Mouse (Mus musculus) MEL (cell line): Measurements from ENCODE around the gene Jak3.

Source experiments
- CHD2 ChIP-seq: IDR thresholded peaks from 2 replicates; pipeline ENCODE4 v1.6.1; 2011; ENCODE audit warnings: low read length, improper control_type of control experiment
- CTCF ChIP-seq, 3 experiments: IDR thresholded peaks in 2 of 3; conservative IDR thresholded peaks in 1 of 3; 2 replicates each; pipeline ENCODE4 v1.5.1; 2011 to 2012; ENCODE audit warnings: low read length in 3 of 3, low read depth in 2 of 3, mild to moderate bottlenecking in 2 of 3, improper control_type of control experiment in 1 of 3, inconsistent platforms in 1 of 3, mixed read lengths in 1 of 3, moderate library complexity in 1 of 3; ENCODE audit not compliant: control insufficient read depth in 1 of 3, insufficient read depth in 1 of 3, poor library complexity in 1 of 3, severe bottlenecking in 1 of 3
- E2F4 ChIP-seq: IDR thresholded peaks from 2 replicates; pipeline ENCODE4 v1.6.1; 2011; ENCODE audit warnings: low read depth, low read length, improper control_type of control experiment, borderline replicate concordance
- EP300 ChIP-seq, 2 experiments: IDR thresholded peaks; 2 replicates each; pipeline ENCODE4 v1.6.1; 2011; ENCODE audit warnings: improper control_type of control experiment in 2 of 2, low read length in 2 of 2, low read depth in 1 of 2, mild to moderate bottlenecking in 1 of 2
- MAX ChIP-seq: IDR thresholded peaks from 2 replicates; pipeline ENCODE4 v1.6.1; 2011; ENCODE audit warnings: low read length, improper control_type of control experiment
- MXI1 ChIP-seq: IDR thresholded peaks from 2 replicates; pipeline ENCODE4 v1.6.1; 2011; ENCODE audit warnings: mild to moderate bottlenecking, low read depth, low read length, improper control_type of control experiment
- MYB ChIP-seq: IDR thresholded peaks from 2 replicates; pipeline ENCODE4 v1.6.1; 2011; ENCODE audit warnings: mild to moderate bottlenecking, low read depth, low read length, improper control_type of control experiment
- NRF1 ChIP-seq: IDR thresholded peaks from 2 replicates; pipeline ENCODE4 v1.6.1; 2014; ENCODE audit warnings: low read depth, mild to moderate bottlenecking, inconsistent platforms, low read length, improper control_type of control experiment, moderate library complexity; ENCODE audit not compliant: poor library complexity, insufficient read depth, severe bottlenecking
- POLR2A ChIP-seq, 2 experiments: IDR thresholded peaks; 2 replicates each; pipeline ENCODE4 v1.6.1; 2011 to 2012; ENCODE audit warnings: low read length in 2 of 2, mild to moderate bottlenecking in 2 of 2, control low read depth in 1 of 2, improper control_type of control experiment in 1 of 2, low read depth in 1 of 2, moderate library complexity in 1 of 2; ENCODE audit not compliant: control insufficient read depth in 1 of 2, insufficient read depth in 1 of 2, poor library complexity in 1 of 2
- TCF12 ChIP-seq: IDR thresholded peaks from 2 replicates; pipeline ENCODE4 v1.6.1; 2014; ENCODE audit warnings: low read depth, mild to moderate bottlenecking, inconsistent platforms, low read length, improper control_type of control experiment, moderate library complexity
- USF1 ChIP-seq: IDR thresholded peaks from 2 replicates; pipeline ENCODE4 v1.6.1; 2014; ENCODE audit warnings: low read depth, mild to moderate bottlenecking, inconsistent platforms, low read length, improper control_type of control experiment, moderate library complexity
- ZC3H11A ChIP-seq: IDR thresholded peaks from 2 replicates; pipeline ENCODE4 v1.6.1; 2012; ENCODE audit warnings: low read depth, mild to moderate bottlenecking, inconsistent platforms, low read length, improper control_type of control experiment
- ZNF384 ChIP-seq: IDR thresholded peaks from 2 replicates; pipeline ENCODE4 v1.6.1; 2012; ENCODE audit warnings: low read depth, mild to moderate bottlenecking, inconsistent platforms, low read length, improper control_type of control experiment

GRCm38 (mm10) chr8:71701414-71702086 is 25.5 kb downstream of the Jak3 start, which contains the start of gene B3gnt3:
- no peak for TF ChIP-seq ZC3H11A
- no peak for TF ChIP-seq POLR2A (IDR thresholded peaks at IDR 0.05; ENCODE audit: control insufficient read depth in 1 of 2, insufficient read depth in 1 of 2, low read depth in 1 of 2, low read length in 2 of 2, poor library complexity in 1 of 2)
- TF ChIP-seq E2F4, result no peak
- TF ChIP-seq MYB, result no peak
- TF ChIP-seq EP300 (IDR thresholded peaks at IDR 0.05; ENCODE audit: low read depth in 1 of 2, low read length in 2 of 2), result no peak
- no peak for TF ChIP-seq MAX
- TF ChIP-seq ZNF384, result no peak
- no peak for TF ChIP-seq CTCF (IDR thresholded peaks at IDR 0.05 in 2 of 3, conservative IDR thresholded peaks at IDR 0.05 in 1 of 3; ENCODE audit: control insufficient read depth in 1 of 3, insufficient read depth in 1 of 3, low read depth in 2 of 3, low read length in 3 of 3, poor library complexity in 1 of 3, severe bottlenecking in 1 of 3)
- no peak for TF ChIP-seq CHD2
- no peak for TF ChIP-seq USF1
- TF ChIP-seq NRF1, result no peak
- no peak for TF ChIP-seq MXI1
- no peak for TF ChIP-seq TCF12
